Mouse (Mus musculus) E14TG2a.4 (cell line): ENCODE data around the gene Eps8l2.

Experiments
- H3K27me3 ChIP-seq: 2 replicates; pipeline ENCODE4 v1.6.1; 2014; ENCODE audit warnings: low read length, control low read depth; ENCODE audit not compliant: insufficient read depth
- H3K36me3 ChIP-seq: 2 replicates; pipeline ENCODE4 v1.6.1; 2014; ENCODE audit warnings: low read length, control low read depth; ENCODE audit not compliant: insufficient read depth
- H3K4me1 ChIP-seq: replicated peaks from 2 replicates; pipeline ENCODE4 v1.6.1; 2014; ENCODE audit warnings: low read depth, low read length, control low read depth
- H3K4me3 ChIP-seq: replicated peaks from 2 replicates; pipeline ENCODE4 v1.5.1; 2014; ENCODE audit warnings: mild to moderate bottlenecking, low read length
- H3K9me3 ChIP-seq: 2 replicates; pipeline ENCODE4 v1.6.1; 2014; ENCODE audit warnings: low read length, control low read depth
- CTCF ChIP-seq: conservative IDR thresholded peaks from 2 replicates; pipeline ENCODE4 v1.5.1; 2014; ENCODE audit warnings: low read length
- NANOG ChIP-seq: IDR thresholded peaks from 2 replicates; pipeline ENCODE4 v1.6.1; 2014; ENCODE audit warnings: borderline replicate concordance, low read length, mixed read lengths
- POU5F1 ChIP-seq: IDR thresholded peaks from 2 replicates; pipeline ENCODE4 v1.6.1; 2014; ENCODE audit warnings: low read length, borderline replicate concordance

Gene Eps8l2

DNA sequence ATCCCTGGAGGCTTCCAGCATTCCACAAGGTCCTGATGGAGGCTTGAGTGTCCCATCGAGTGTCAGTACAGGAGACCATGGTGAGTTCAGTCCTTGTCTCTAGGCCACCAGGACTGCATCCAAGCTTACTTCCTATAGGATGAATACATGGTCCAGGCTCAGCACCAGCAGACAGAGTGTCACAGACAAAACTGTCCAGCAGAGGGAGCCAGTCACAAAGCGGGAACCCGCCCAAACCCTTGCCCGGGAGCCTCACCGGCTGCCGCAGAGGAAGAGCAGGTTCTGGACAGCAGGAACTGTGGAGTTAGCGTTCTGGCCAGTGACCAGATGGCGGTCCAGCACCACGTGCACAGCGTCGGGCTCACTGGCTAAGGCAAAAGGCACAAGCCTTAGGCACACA, 70.2 kb downstream of the Eps8l2 start:
- H3K27me3 ChIP-seq, result no peaks in the 10 kb centered on the region
- peaks cover 27% of the 10 kb centered on the region for H3K4me1 ChIP-seq
- no peak overlapping the region; the same call in 1 of the 2 replicates for H3K4me3 ChIP-seq
- TF ChIP-seq CTCF (peak; percentile 70), POU5F1 (no peak), NANOG (no peak)
- H3K9me3 ChIP-seq, result peaks cover 5% of the 10 kb centered on the region
- peaks cover 47% of the 10 kb centered on the region for H3K36me3 ChIP-seq

DNA sequence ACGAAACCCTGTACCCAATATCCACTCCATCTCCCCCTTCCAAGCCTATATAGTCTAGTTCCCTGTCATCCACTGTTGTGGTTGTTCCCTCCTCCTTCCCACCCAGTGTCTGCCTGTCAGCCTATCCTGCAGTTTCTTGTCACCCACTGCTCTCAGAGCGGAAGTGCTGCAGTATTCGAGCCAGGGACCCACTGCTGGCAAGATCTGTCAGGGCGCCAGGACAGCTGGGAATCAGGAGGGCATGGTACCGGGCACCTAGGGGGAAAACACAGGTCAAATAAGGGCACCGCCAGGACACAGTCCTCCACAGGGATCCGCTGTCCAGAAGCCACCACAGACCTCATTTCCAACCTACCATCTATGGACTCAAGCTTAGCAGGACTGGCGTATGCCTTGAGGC, 72.0 kb downstream of the Eps8l2 start:
- peaks cover 39% of the 10 kb centered on the region for H3K4me1 ChIP-seq
- peaks cover 44% of the 10 kb centered on the region for H3K36me3 ChIP-seq
- TF ChIP-seq NANOG, result no peak
- no peak for TF ChIP-seq POU5F1
- TF ChIP-seq CTCF, result no peak
- H3K27me3 ChIP-seq, result no peaks in the 10 kb centered on the region
- H3K4me3 ChIP-seq, result no peak overlapping the region
- H3K9me3 ChIP-seq, result peaks cover 5% of the 10 kb centered on the region

DNA sequence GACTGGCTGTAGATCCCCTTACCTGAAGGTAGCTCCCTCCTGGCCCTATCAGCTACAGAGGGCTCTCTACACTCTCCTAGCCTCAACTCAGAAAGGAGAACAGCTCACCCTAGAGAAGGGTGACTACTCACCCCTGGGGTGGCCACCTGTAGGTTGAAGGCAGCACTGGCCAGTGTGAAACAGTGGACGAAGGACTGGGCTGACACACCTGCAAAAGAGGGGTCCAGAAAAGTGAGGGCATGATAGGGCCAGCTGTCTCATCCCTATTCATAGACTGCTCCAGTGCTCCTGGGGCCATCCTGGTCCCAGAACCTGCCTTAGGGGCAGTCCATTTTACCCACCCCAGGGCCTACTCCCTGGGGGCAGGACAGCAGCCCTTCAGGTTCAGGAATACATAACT, 73.0 kb downstream of the Eps8l2 start:
- H3K27me3 ChIP-seq, result no peaks in the 10 kb centered on the region
- peaks cover 5% of the 10 kb centered on the region for H3K9me3 ChIP-seq
- no peak for TF ChIP-seq CTCF
- no peak for TF ChIP-seq NANOG
- TF ChIP-seq POU5F1, result no peak
- no peak overlapping the region for H3K4me3 ChIP-seq
- H3K36me3 ChIP-seq, result peaks cover 44% of the 10 kb centered on the region
- H3K4me1 ChIP-seq, result peaks cover 50% of the 10 kb centered on the region
